Mouse (Mus musculus) gastrocnemius, postnatal 36 days (tissue): ENCODE measurements around the gene Myf6. TPM values are rescaled to one million over a fixed set of nuclear protein-coding genes. Genes with fewer than 3 reads are reported as not detected.

Experiments
- DNase-seq, 2 experiments: peaks; one replicate each; pipeline ENCODE4 v3.0.0; 2022
- intact Hi-C: fragments of 180-260 bp; cut with DNase I; formaldehyde crosslinking; loops from one replicate; pipeline ENCODE4 v1.15.1; 2025
- microRNA-seq, 2 experiments: library from miRNA; unstranded; fragments of <30 nt; microRNA quantifications; one replicate each; pipeline ENCODE4 v1.2.0; 2021
- total RNA-seq, 2 experiments: library from RNA; stranded (reverse); gene quantifications; 2 replicates each; pipeline ENCODE4 v1.2.3; 2021

Gene Myf6
- total RNA-seq, 2 experiments from 2014 or later = 105 to 124 TPM

DNA sequence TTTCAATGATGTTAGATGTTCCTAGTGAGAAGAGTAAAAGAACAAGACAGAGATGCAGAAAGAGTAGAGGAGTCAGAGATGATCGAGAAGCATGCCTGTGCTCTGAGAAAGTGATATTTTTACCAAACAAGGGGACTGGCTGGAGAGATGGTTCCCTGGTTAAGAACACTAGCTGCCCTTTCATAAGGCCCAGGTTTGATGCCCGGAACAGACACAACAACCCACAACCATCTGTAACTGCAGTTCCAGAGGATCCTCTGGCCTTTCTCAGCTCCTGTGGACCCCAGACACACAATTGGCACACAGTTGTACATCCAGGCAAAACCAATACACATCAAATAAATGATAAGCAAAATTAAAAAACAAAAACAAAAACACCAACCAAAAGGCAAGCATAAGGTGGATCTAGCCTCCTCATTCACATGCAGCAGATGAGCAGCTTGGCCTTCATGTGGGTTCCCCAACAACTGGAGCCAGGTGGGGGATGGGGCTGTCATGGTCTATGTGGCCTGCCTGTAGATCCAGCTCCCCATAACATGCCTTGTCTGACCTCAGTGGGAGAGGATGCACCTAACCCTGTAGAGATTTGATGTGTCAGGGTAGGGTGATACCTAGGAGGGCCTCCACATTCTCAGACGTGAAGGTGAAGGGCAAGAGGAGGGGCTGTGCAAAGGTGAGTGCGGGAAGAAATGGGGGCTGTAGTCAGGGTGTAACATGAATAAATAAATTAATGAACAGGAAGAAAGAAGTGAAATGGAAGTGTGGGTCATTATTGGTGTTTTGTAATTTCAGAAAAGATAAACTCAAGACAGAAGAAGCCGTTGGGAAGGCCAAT, 44.8 kb downstream of the Myf6 start:
- no peak for DNase-seq
- intact Hi-C loops = no loop called here

Small RNAs within 50 kb of the gene (microRNA-seq; reads per million reads assigned to microRNA genes)
- 0 reads per million in 2 experiments for gene Gm44403

Other genes with a start within 250 kb of the Myf6 start
- gene Lin7a, start 223.1 kb downstream of the Myf6 start, total RNA-seq = 1 to 10 TPM; 1.3 to 1.5 TPM
- 1 to 10 TPM; 2.3 to 2.6 TPM for gene Myf5, start 8.6 kb downstream of the Myf6 start, total RNA-seq
- under 1 TPM; 0.15 to 0.23 TPM for gene Ptprq, start 225.3 kb upstream of the Myf6 start, total RNA-seq